Mouse (Mus musculus) right cerebral cortex, postnatal 14 days (tissue): ENCODE data around the gene Gm20662.

ENCODE experiments used
- DNase-seq: peaks from one replicate; pipeline ENCODE4 v3.0.0; 2022

Gene Gm20662

GRCm38 (mm10) chr9:107975399-107976386, 20.5 kb upstream of the Gm20662 start, which contains the start of gene Uba7:
Uba7 (plus strand) TSS chr9:107975505.
- DNase-seq, result no peak

DNA sequence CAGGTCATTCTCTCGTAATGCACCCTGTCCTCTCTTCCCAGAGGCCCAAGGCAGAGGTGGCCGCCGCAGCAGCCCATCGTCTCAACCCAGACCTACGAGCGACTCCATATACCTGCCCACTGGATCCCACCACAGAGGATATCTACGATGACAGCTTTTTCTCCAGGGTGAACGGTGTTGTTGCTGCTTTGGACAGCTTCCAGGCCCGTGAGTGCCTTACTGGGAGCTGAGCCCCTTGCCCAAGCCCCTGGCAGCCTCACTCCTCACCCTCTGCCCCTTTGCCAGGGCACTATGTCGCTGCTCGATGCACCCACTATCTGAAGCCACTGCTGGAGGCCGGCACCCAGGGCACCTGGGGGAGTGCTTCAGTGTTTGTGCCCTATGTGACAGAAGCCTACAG, 17.3 kb upstream of the Gm20662 start:
- no peak for DNase-seq

DNA sequence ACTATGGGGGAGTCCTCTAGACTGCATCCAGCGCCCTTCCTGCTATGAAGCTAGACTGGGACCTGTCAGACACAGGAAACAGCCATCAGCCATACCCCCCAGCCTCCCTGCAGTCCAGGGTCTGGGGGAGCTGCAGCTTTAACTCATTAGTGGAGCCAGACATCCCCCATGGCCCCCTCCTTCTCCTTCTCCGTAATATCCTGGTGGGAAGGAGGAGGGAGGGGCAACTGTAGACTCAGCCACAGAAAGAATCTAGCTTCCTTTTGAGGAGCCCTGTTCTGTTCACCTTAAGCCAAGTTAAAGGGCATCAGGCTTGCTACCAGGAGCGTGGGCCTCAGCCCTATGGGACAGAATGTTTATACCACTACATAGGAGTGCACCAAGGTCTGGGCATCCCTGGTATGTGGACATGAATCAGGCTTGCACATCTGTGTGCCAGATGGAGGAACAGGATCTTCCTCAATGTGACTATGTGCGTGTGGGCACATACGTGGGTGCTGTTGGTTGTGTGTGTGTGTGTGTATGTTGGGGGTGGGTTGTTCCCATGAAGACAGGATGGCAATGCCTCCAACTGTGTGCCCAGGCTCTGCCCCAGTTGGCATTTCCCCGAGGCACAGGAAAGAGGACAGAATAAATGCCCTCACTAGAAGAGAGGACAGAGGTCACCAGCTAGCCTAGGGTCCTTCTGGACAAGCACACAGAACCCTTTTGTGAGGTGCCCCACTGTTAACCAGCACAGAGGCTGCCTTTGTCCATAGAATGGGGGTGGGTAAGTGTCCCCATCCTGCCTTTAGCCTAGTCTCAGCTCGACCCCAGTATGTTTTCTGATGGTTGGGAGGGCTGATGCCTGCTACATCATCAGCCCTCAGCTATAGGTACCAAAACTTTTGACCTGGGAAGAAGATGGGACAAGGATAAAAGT, 14.2 kb upstream of the Gm20662 start:
- DNase-seq, result no peak

GRCm38 (mm10) chr9:107982681-107983346, 13.3 kb upstream of the Gm20662 start, which contains the start of gene Gm20661:
Gm20661 (plus strand) TSS chr9:107983058.
- peak; percentile 51 for DNase-seq

DNA sequence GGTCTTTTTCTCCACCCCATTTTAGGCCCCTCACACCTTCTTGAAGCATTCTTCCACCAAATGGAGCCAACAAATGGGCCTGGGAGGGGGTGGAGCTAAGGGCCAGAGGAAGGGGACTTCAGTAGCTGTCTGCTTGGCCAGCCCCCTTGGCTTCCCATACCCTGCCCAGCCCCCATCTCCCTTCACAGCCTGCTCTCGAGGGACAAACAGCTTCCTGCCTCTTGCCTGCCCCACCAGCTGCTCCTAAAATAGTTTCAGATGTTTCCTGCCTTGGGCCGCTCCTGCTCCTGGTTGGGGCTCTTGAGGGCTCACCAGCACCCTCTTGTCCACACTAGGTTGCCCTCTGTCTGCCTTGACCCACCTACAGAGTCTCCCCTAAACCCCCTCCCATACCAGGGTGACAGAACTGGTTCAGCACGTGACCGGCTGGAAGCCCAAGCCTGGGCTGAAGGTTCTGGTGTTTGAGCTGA, 12.7 kb upstream of the Gm20662 start:
- peak; percentile 50 for DNase-seq

DNA sequence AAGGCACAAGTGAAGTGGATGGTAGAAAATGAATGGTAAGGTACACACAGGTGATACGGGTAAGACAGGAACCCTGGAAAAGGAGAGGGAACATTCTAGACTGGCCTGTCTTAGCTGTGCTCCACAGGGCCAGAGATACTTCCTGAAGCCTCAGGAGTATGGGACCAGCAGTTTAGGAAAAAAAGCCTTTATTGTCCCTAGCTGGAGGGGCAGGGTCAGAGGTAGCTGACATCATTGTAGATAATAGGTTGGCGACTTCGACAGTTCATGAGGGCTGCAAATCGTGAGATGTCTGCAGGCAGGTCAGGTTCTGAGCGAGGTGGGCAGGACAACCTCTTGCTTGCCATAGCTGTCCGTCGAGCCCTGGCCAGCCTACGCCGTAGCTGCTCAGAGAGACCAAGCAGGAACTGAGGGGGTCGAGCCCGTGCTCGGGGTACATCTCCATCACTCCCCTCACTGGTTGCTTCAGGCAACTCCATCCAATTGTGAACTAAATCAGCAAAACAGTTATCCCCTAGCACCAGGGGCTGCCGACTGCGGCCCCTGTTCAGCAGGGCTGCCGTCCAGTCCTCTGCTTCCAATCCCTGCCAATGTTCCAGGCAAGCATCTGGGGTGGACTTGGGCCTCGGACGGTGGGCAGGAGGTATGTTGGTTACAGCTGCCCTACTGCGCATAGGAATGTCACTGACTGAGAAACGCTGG, 11.9 kb upstream of the Gm20662 start:
- DNase-seq, result no peak

GRCm38 (mm10) chr9:107984754-107985055, 11.4 kb upstream of the Gm20662 start:
- DNase-seq, result no peak

GRCm38 (mm10) chr9:107985131-107986119, 10.7 kb upstream of the Gm20662 start, which contains the start of gene Inka1:
Inka1 (minus strand) TSS chr9:107985879.
- DNase-seq, result peak; percentile 76

DNA sequence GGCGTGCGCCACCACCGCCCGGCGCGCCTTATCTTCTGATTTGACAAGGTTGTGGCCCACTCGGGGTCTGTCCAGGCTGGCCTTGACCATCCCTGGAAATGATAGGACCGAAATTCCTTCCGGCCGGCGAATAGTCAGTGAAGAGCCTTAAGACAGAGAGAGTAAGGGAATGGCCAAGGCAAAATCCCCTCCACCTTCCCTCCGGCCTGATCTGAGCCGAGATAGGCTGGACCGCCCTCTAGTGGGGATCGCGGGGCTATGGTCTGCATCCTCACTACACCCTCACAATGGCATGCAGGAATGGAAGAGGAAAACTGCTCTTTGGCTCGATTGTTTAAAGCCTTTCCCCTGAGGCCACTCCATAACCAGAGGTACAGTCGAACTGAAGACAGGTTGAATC, 9.8 kb upstream of the Gm20662 start:
- peak; percentile 72 for DNase-seq

DNA sequence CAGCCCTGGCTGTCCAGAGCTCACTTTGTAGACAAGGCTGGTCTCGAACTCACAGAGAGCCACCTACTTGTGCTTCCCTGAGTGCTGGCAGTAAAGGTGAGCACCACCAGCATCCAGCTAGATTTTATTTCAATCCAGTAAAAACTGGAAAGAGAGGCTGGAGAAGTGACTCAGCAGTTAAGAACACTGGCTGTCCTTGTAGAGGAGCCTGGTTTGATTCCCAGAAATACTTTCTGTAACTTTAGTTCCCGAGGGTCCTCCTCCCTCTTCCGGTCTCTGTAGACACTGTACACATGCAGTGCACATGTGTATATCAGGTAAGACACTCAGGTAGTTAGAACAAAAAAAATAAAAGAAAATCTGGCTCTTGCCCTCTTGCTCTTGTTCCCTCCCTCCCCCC, 8.2 kb upstream of the Gm20662 start:
- DNase-seq, result no peak

GRCm38 (mm10) chr9:107992197-107992596, 4.0 kb upstream of the Gm20662 start, which contains the start of gene Cdhr4:
Cdhr4 (plus strand) TSS chr9:107992497.
- DNase-seq, result no peak

DNA sequence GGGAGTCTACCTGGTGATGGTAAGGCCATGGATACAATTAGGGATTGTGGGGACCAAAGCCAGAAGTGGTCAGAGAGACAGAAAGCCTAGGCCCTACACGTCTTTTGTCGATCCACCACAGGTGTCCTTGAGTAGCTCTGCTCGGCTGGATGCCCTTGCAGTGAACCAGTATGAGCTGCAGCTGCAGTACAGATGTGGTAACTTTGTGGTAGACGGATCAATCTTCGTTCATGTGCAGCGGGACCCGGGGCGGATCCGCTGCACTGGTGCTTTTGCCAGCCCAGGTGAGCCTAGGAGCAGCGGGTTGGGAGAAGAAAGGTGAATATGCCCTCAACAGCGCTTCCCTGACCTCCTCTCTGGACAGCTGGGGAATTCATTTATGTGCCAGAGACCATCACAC, 3.1 kb upstream of the Gm20662 start:
- no peak for DNase-seq

- DNase-seq, result no peak
These were observed 1.7 kb upstream of the Gm20662 start for GRCm38 (mm10) chr9:107994464-107994863.

DNA sequence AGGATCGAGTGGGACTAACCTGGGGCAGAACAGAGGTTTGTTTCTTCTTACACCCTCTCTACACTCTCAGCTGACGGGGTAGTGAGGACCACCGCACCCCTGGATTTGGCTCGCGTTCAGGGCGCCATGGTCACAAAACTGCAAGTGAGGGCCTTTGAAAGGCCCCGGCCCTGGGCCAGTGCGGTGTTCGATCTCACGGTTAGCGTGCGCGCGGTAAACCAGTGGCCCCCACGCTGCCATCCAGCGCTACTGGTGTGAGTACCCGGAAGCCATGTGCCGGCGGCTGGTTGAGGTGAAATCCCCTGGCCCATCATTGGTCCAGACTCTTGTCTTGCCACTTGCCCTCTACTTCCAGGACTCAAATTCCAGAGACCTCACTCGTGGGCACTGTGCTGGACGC, 636 bp upstream of the Gm20662 start:
- DNase-seq, result no peak

DNA sequence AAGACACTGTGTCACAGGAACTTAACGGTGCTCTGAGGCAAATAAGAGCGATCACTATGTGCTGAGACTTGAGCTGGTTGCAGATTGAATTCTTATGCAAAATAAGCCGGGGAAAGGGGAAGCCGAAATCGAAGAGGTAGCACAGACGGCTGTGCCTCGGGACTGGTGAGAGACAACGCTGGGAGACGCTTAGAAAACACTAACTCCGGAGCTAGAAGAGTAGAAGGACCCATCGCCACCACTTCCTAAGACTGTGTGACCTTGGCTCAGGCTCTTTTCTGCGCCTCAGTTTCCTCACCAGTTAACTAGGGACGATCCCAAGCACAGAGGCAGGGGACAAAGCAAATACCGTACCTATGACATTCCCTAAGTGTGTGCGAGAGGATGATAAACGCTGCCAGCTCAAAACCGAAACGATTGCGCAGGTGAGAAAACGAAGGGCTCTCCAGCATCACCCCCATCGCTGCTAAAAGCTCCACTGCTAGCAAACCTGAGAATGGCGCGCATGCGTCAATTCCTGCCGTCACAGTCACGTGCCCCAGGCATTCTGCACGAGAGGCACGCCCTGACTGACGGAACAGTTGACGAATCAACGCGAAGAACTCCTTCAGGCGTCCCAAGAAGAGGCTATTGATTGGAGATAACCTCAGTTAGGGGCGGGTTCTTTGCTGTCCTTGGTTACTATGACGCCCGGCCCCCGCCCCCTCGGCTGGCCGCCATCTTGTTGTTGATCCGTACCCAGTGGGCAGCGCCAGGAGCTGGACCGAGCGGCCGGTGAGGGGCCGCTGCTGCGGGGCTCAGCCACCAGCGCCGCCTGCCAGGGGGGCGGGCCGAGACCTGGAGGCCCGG, 6.0 kb downstream of the Gm20662 start, which contains the start of gene Ip6k1:
Gene Ip6k1, plus strand, starts transcription at position 580 of the 849 bp plus-strand sequence.
- DNase-seq, result peak; percentile 100

DNA sequence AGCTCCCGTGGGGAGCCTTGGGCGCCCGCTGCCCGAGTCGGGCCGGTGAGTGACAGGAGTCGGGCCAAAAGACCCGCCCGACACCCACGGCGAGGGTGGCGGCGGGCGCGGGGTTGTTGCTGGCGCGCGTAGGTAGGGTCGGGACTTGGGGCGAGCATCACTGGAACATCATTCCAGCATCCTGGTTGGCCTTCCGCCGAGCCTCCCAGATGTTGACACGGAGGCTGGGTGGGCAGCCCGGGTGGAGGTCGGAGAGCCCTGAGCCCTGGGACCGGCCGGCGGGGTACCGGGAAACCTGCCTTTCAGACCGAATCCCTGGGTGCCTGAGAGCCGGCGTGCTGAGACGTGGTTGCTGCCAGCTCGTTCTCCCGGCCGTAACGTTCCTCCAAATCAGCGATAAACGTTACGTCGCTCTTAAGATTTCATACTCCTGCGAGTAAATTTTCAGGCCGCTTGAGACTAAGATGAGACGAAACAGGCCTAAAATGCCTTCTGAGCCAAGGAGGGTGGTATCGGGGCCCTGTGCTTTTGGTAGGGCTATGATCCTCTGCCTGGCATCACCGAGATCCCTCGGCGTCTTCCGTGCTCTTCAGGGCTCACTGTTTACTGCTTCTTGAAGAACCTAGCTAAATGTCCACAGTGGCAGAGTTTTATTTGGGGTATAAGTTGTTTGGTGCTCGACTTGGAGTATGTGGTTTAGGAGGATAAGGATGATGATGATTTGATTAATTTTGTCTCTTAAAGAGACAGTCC, 6.8 kb downstream of the Gm20662 start:
- peak; percentile 48 for DNase-seq

DNA sequence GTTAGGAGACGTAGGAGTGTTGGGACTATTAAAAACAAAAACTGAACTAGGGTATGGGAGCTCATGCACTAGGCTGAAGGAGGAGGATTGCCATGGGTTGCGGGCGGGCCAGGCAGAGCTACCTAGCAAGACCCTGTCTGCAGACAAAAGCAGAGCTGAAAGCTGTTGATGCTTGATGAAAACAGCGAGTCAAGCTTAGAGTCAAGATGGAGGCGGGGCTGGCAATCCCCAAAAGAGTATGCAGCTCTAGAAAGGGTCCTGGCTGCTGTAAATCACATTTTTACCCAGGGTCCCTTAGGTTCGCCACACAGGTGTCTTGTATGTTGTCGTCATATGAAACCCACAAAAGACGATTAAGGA, 7.4 kb downstream of the Gm20662 start:
- DNase-seq, result no peak

DNA sequence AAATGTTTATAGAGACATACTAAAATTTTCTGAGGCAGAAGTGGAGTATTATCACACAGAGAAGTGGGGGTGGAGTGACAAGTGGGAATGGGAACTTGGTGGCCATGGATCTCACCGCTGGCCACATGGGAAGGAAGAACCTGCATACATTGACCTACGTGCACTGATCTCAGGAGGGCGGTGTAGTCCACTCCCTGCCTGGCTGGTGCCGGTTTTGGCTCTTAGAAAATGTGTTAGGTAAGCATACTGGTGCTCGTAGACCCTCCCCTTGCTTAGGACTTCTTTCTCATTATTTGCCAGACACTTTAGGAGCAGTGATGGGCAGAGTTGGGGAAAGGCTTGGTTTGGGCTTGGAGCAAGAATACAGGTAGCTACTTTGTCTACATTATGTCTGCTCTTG, 11.9 kb downstream of the Gm20662 start:
- DNase-seq, result no peak

DNA sequence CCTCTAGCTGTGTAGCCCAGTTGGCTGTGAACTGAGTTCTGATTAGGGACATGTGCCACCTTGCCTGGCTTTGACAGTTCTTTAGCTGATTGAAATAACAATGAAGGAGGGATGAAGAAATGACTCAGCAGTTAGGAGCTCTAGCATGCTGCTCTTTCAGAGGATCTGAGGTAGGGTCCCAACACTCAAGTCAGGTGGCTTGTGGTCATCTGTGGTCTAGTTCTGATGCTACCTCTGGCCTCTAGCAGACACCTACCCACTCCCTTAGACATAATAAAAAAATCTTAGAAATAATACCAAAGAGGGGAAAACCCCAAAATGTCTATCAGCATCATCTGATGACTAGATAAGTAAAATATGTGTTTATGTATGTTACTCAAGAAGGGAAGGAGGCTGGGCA, 14.2 kb downstream of the Gm20662 start:
- no peak for DNase-seq
